Mouse (Mus musculus): Measurements from ENCODE around the gene Mcpt4.
"Not testable (repeated sequence)": the region's sequence is repeated elsewhere in the genome, so short reads cannot be mapped to it uniquely, and the experiment has no call there.

Mcpt4 gene

DNA sequence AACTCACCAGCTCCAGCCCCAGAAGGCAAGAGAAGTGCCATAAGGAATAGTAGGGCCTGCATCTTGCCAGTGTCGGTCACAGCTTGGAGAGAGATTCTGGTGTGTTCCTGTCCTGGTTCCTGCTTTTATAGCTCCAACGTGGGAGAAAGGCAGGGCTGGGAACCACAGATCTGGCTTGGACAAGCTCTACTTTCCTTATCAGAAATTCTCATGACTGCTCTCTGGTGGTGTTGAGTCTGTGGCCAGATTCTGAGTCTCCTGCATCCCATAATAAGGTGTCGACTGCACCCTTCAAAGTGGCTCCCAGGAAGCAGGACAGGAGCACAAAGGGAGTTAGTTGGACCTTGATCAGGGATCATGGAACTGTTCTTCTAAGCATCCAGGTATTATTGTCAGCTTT lies at the start of gene Mcpt4:
Gene Mcpt4 (minus strand): TSS at position 101 of the 400 bp plus-strand sequence.
- DNase-seq (ENCODE audit: low spot score): not testable (repeated sequence)

DNA sequence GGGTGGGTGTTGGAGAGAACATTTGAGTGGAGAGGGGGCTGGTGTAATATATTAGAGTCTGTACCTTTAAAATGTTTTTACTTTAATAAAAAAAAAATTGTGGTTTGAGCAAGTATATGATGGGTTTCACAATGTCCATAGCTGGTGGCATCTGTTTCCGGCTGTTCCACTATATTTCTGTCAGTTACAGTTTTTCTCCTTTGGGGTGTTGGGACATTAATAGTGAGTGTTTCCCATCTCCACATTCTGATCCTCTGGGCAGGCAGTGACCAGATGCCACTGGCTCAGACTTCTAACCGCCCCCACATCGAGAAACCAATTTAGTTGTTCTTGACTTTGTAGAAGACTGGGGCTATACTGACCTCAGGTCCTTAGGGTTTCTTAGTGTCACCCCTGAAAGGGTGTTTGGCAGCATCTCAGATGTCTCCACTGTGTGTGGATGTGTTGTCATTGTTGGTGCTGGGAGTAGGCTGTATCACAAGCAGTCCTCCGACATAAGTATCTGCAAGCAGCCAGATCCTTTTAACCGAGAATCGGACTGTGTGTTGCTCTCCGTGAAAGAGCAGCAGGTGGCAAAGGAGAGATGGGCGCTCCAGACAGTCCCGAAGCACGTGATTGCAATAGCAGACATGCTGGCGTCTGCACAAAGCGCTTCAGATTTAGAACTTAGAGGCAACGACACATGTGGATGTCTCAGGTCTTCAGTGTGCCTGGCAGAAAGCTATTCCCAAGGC lies 43.5 kb upstream of the Mcpt4 start:
- DNase-seq (ENCODE audit: low spot score): no peak

DNA sequence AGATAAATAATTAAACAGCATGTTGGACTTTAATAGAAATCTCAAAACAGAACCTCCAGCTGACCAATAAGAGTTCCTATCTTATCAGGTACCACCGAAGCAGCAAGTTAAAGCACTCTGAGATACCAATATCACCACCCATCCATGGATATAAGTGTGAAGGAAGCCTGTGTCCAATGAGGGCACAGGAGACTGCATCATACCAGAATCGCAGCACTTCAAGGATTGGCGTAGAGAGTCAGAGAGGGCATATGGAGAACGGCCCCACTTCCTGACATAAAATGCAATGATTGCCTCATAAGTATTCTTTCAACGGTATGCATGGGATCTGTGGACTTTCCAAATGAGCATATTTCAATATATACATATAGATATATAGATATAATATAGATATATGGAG lies 42.9 kb upstream of the Mcpt4 start:
- DNase-seq (ENCODE audit: low spot score): no peak

DNA sequence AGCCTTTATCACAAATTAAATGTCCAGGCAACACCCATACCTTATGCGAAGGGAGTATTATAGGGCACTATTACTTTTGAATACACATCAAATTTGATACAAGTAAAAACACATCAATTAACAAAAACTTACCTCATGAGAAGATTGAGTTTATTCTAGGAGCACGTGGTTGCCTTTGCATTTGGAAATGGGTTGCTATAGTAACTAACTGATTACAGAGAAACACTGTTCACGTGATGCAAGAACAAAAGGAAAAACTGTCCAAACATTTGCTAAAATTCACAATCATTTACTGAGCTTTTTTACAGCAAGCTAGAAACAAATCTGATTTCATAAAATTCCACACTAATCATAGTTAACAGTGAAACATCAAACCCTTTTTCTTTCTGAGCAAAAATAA lies 41.3 kb upstream of the Mcpt4 start:
- no peak for DNase-seq (ENCODE audit: low spot score)

DNA sequence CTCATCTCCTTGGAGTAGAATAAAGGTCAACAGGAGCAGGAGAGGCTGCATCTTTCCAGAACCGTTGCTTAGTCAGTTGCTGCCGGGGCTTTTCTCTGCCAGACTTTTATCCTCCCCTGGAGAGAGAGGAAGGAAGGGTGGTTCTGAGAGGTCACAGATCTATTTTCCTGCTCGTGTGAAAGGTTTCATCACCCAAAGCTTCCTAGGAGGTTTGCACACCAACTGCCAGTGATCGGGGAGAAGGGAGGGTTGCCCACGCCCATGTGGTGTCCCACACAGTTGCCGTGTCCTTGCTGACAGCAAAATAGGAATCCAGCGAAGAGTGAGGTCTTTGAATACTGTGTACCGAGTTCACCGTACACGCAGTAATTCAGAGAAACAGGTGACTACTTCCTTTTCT lies 40.3 kb upstream of the Mcpt4 start, which contains the start of gene Ctsg:
Gene Ctsg (minus strand): TSS at position 189 of the 400 bp plus-strand sequence.
- no peak for DNase-seq (ENCODE audit: low spot score)

DNA sequence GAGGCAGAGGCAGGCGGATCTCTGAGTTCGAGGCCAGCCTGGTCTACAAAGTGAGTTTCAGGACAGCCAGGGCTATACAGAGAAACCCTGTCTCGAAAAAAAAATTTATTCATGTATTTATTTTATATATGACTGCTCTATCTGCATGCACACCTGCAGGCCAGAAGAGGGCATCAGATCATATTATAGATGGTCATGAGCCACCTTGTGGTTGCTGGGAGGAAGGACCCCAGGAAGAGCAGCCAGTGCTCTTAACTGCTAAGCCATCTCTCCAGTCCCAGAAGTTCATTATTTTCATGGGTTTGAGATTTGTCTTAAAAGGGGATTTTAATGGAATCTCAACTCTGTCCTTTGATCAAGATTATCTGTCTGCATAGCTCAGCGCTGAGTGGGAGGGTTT lies 36.8 kb upstream of the Mcpt4 start:
- no peak for DNase-seq (ENCODE audit: low spot score)

DNA sequence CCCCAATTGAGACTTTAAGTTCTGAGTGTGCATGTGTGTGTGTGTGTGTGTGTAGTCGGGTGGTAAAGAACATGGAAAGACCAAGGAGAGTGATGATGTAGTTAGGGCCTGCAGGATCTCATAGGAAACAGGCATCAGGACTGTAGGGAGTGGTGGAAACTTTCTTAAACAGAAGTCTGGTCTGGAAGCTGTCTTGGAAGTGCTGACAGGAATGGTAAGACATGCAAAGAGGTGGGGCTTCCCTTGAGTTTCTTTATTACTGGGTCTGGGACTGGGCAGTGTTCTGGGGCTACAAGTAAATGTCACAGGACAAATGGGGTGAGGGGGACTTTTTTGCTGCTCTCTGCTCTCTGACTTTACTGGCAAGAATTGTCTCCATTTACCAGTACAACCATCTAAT lies 35.5 kb upstream of the Mcpt4 start:
- DNase-seq (ENCODE audit: low spot score): no peak

DNA sequence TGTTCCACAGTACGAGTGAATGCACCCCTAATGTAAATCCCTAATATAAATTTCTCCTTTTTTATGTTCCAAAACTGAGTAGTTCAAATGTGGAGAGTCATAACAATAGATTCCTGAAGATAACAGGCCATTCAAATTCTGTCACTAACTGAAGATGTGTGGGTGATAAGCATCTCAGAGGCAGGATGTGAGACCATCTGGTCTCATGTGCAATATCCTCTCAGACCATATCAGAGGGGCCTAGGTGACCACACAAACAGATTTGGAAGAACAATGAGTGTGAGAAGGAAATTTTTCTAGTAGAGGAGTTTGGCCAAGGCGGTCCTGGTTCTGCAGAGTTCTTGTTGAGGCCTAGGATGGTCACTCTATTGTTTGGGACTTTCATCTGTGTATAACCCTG lies 31.2 kb upstream of the Mcpt4 start:
- DNase-seq (ENCODE audit: low spot score): no peak

DNA sequence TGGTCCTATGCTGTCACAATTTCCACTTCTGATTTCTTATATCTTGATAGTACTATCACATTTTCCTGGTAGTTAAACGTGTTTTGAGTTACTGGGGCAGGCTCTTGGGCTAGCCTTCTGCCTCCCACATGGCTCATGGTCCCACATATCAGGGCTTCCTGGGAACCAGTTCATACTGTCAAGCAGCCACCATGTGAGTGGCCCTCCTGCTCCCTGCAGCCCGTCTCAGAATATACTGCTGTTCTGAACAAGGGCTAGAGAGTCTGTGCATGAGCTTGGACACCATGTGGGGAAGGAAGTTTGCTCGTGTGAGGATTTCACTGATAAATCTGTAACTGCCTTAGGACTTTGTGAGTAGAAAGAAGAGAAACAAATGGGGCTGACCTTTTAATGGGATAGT lies 24.6 kb upstream of the Mcpt4 start:
- DNase-seq (ENCODE audit: low spot score): no peak

DNA sequence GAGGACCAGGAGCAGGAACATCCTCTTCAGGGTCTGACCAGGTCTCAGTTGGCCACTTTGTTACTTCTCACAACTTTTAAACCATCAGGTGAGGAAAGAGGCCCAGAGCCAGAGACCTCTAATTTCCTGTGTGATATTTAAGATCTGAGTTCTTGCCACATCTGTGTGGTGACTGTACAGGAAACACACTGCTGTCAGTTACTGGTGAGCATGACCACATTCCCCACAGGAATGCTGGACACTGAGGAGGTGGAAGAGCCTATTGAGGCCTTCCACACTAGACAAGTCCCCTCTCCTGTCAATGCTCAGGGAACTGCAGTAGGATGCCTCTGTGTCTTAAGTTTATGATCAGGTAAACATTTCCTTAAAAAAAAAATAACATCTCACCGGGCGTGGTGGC lies 23.1 kb upstream of the Mcpt4 start, which contains the start of gene Mcpt8:
Gene Mcpt8 (minus strand): TSS at position 107 of the 400 bp plus-strand sequence.
- no peak for DNase-seq (ENCODE audit: low spot score)

DNA sequence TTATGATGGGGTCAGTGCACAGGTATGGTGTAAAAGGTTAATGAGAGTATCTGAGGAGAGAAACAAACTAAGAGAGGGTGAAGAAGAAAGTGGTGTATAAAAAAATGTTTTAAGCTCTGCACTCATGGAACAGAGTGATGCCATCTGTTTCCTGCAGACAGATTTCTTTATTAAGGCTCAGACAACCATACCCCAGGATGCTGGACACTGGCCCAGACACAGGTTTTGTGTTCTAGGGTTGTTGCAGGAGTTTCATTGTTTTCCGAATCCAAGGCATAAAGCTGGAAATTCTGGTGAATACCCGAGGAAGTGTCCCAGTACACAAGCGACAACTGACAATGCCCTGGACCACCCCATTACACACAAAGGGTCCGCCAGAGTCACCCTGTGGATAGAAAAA lies 19.9 kb upstream of the Mcpt4 start:
- DNase-seq (ENCODE audit: low spot score): no peak

DNA sequence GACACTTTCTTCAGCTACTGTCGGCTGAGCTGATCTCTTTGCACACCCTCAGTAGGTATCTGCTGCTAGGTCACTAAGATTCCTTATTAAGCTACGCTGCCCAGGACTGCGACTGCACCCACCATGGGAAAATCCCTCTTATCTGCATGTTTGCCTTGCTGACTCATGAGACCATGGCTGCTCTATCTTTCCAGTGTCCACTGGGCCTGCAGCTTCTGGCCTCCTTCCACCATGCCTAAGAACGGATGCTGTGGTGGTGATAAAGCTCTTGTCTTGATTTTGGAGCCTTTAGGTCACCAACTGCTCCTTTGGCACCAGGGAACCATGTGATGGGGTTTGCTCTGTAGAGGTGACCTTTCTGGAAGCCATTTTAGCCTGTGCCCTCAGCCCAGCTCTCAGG lies 4.4 kb downstream of the Mcpt4 start:
- DNase-seq (ENCODE audit: low spot score): no peak

DNA sequence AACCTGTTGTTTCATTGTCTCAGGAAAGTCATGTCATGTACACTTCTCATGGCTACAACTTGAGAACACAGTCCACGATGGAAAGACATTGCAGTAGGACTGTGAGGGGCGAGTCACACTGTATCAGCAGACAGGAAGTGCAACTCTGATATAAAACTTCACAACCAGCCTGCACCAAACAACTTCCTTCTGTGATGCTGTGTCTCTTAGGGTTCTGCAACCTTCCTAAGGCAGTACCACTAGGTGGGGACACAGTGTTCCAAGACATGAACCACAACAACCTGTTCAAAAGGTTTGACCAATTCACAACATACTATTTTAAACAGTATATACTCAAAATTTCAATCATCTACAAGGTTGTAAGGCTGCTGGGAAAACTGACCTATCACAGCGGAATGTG lies 6.7 kb downstream of the Mcpt4 start:
- DNase-seq (ENCODE audit: low spot score): no peak

DNA sequence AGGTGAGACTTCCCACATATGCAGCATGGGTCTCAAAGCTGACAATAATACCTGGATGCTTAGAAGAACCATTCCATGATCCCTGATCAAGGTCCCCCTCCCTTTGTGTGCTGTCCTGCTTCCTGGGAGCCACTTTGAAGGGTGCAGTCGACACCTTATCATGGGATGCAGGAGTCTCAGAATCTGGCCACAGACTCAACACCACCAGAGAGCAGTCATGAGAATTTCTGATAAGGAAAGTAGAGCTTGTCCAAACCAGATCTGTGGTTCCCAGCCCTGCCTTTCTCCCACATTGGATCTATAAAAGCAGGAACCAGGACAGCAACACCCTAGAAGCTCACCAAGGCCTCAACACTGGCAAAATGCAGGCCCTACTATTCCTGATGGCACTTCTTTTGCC lies 20.3 kb downstream of the Mcpt4 start, which contains the start of gene Mcpt2:
Gene Mcpt2 (plus strand): TSS at position 250 of the 400 bp plus-strand sequence.
- DNase-seq (ENCODE audit: low spot score): not testable (repeated sequence)

DNA sequence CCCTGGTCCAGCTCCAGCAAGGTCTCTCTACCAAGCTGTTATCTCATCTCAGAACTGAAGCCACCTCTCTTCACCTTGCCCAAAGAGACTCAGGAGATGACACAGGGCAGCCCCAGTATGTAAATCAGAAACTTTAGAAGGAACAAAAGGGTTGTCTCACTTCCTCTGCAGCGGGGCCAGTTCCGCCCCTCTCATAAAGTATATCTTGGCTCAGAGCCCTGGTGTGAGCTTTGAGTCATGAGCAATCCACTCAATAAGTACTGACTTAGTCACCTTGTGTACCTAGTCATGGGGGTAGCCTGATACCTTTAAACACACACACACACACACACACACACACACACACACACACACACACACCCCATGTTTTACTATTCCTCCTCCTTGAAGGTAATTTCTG lies 27.7 kb downstream of the Mcpt4 start:
- no peak for DNase-seq (ENCODE audit: low spot score)

DNA sequence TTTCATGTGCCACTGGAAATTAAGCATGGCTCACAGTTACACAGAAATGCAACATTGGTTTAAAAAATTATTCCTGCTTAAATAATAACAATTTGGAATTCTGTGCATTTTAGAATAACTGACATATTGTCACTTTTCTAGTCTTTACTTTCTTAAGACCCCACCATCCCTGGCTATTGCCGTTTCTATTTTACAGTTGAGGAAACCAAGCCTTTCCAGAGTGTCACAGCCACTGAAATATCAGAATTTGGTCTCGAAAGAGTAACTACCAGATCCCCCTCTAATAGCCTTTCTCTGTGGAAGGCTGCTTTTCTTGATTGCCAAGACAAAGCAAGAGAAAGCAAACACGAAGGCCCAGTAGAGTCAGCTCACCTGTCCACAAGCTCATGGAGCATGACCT lies 31.7 kb downstream of the Mcpt4 start, which contains the start of gene Mcpt9:
Gene Mcpt9 (minus strand): TSS at position 101 of the 400 bp plus-strand sequence.
- not testable (repeated sequence) for DNase-seq (ENCODE audit: low spot score)

DNA sequence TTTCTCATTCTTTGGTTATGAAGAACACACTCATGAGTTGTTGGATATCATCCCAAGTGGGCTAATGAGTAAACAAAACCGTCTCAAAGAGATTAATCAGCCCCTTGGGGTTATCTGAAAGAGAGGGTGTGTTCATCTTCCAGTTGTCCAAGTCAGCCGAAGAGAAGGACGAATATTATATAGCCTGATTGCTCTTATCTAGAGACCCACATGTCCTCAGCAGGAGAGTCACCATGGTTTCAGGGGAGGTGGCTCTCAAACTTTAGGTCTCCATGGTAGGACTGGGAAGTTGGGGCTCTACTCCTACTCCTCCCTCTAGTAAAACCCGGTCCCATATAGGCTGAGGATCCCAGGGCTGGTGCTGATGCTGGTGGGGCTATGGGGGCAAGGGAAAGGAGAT lies 40.8 kb downstream of the Mcpt4 start:
- not testable (repeated sequence) for DNase-seq (ENCODE audit: low spot score)

DNA sequence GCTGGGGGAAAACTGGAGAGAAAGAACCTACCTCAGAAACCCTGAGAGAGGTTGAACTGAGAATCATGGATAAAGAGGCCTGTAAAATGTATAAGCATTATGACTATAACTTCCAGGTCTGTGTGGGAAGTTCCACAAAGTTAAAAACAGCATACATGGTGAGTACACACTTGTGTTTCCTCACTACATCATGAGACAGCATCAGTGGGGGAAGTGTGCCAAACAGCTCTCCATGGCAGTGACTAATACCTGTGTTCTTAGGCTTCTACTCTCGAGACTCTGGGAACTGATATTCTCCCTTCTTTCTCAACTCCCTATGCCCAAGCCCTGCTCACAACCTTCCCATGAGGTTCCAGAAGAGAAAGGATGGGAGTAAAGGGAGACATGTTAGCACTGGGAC lies 42.7 kb downstream of the Mcpt4 start:
- no peak for DNase-seq (ENCODE audit: low spot score)

DNA sequence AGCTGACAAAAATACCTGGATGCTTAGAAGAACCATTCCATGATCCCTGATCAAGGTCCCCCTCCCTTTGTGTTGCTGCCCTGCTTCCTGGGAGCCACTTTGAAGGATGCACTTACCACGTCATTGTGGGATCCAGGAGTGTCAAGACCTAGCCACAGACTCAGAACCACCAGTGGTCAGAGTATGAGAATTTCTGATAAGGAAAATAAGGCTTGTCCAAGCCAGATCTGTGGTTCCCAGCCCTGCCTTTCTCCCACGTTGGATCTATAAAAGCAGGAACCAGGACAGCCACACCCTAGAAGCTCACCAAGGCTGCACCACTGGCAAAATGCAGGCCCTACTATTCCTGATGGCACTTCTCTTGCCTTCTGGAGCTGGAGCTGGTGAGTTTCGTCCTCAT lies 44.4 kb downstream of the Mcpt4 start, which contains the start of gene Mcpt1:
Gene Mcpt1 (plus strand): TSS at position 301 of the 400 bp plus-strand sequence.
- not testable (repeated sequence) for DNase-seq (ENCODE audit: low spot score)

DNA sequence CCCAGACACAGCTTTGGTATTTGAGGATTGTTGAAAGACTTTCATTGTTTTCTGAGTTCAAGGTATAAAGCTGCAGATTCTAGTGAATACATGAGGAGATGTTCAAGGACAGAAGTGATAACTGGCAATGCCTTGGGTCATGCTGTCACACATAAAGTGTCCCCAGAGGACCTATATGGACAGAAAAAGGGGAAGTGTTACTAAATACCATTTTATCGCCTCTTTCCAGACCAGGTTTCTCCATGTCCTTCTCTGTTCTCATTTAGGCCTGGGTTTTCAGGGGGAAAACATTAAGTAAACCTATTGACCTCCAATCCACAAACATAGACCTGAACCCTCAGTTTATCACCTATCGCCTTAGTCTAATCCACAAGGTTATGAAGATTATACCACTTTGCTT lies 48.2 kb downstream of the Mcpt4 start:
- DNase-seq (ENCODE audit: low spot score): no peak

DNA sequence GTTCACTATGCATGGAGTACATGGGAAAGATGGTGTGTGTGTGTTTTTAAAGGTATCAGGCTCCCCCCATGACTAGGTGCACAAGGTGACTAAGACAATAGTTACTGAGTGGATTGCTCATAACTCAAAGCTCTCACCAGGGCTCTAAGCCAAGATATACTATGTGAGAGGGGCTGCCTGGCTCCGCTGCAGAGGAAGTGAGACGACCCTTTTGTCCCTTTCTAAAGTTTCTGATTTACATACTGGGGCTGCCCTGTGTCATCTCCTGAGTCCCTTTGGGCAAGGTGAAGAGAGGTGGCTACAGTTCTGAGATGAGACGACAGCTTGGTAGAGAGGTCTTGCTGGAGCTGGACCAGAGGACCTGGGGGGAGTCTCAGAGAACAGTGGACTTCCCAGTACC lies 49.0 kb downstream of the Mcpt4 start:
- DNase-seq (ENCODE audit: low spot score): no peak
